Mouse (Mus musculus) heart, postnatal 0 days (tissue): ENCODE results near the gene Lsm7.

ENCODE experiments used
- CTCF ChIP-seq: IDR thresholded peaks from 2 replicates; pipeline ENCODE4 v1.5.1; 2016; ENCODE audit warnings: antibody characterized with exemption, control low read depth, low read depth
- EP300 ChIP-seq: IDR thresholded peaks from 2 replicates; pipeline ENCODE4 v1.6.1; 2016; ENCODE audit warnings: antibody characterized with exemption, low read depth

DNA sequence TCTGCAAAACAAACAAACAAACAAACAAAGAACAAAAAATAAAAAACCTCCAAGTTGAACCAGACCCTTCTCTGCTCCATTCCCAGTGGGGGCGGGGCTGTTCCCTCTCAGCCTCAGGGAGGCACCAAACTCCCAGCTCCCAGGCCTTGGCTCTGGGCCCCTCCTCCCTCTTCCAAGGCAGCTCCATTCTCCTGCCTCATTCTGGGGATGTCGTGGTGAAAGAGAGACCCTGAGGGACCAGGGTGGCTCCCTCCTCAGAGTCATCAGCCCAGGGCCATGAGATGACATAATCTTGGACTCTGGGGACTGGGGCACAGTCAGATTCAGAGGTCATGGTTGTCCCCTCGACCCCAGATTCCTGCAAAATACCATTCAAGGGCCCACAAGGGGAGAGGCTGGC, 21.6 kb upstream of the Lsm7 start:
- TF ChIP-seq CTCF (no peak), EP300 (no peak)
